Mouse (Mus musculus): ENCODE data around the gene Tmem135. TPM values are rescaled to one million over a fixed set of nuclear protein-coding genes. Genes with fewer than 3 reads are reported as not detected.

Gene Tmem135
- total RNA-seq, 2 experiments from 2014 or later, result 13.1 to 21.6 TPM

DNA sequence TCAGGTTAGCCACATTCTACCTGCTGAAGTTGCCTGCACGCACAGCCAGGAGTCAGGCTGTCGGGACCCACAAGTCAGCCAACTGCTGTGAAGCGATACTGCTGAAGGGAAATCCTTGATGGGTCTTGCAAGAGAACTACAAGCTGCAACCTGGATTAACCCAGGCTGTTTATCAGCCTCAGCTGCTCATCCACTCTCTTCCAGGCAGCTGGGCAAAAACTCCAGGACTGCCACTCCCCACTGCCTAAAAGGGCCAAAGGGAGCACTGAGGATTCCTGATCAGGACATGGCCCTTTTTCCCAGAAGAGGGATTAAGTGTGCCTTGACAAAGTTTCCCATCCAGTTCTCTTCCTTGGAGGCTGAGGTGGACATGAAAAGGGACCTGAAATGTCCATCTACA lies 15.0 kb downstream of the Tmem135 start:
- peak; percentile 23 for DNase-seq

DNA sequence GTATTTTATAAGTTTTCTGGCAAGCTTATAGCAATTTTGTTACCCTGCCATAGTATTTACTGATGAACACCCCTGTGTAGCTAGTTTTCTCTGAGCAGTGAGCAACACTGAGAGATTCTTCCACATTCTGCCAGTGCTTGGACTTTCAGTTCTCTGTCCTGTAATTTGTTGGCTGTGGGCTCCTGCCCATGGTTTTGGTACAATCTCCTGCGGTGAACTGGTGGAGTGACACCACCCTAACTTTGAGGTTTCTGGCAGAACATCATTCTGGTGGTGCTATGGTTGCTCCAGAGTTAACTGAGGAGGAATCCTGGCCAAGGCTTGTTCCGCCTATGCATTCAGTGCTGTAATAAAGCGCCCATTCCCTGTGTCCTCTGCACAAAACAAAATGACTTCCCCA lies 21.1 kb downstream of the Tmem135 start:
- DNase-seq, result no peak

DNA sequence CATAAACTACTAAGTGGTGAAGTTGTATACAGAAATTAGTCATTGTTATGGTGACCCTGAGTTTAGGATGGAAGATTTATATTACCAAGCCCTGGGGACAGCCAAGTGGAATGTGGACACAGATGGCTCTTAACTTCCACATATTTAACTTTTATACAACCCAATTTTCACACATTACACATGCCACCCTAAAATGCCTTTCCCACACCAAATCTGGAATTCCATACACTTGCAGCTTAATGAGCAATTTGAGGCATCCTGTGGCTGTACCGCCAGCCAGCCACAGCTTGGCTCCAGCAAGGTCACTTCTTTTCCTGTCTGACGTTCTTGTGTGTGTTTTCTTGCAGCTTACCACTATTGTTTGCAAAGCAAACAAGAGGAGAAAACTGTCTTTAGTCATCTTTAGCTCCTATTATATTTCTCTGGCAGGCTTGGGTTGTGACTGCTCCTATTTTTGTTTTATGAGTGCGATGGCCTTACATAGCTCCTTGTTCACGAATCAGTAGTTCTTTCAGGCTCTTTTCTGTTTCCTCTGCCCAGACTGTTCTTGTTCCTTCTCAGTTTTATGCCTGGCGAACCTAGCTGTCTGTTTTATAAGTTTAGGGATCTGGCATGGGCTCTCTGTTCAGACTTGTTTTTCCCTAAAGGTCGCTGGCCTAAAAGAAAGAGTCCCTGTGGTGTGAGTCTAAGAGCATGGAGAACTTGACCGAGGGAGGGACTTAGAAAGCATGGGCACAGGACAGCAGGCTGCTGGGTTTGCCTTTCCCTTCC lies 22.9 kb downstream of the Tmem135 start:
- no peak for DNase-seq

DNA sequence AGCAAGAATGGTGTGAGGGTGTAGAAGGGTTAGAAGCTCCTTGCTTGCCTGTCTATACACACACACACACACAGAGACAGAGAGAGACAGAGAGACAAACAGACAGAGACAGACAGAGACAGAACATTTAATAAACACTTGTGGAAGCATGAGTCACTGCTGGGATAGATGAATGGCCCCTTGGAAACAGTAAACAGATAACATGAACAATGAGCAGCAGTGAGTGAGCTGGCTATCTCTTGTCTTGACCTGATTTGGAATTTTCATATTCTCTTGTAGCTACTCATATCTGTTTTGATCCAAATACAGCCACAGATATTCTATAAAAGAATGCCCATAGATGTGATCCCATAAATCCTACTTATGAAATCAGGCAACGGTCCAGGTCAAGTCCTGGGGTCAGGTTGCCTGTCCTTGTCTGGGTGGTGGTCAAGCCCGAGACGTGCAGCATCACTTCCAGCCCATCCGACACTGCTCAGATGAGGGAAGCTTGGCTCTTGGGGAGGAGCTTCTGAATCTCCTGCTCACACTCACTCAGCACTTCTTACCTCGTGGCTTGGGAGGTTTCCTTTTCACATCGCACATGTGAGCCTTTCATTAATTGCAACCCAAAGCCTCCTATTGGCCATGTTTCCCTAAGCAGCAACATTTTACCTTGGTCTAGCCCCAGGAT lies 32.3 kb downstream of the Tmem135 start:
- DNase-seq, result no peak

DNA sequence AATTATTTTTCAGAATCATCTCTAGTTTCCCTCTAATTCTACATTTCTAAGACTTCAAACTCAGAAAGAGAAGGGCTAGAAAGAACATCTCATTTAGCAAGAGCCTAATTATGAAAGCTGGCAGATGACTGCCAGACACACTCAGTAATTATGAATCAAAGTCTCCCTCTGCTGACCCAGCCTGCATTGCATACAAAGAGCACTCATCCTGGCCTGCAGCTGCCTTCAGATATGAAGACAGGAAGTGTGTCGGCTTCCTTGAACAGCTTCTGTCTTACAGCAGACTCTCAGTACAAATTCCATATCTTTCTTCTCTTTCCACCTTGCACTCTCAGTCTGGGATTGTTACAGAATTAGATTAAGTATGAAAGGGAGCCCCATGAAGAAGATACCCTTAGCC lies 33.1 kb downstream of the Tmem135 start:
- peak; percentile 14 for DNase-seq

DNA sequence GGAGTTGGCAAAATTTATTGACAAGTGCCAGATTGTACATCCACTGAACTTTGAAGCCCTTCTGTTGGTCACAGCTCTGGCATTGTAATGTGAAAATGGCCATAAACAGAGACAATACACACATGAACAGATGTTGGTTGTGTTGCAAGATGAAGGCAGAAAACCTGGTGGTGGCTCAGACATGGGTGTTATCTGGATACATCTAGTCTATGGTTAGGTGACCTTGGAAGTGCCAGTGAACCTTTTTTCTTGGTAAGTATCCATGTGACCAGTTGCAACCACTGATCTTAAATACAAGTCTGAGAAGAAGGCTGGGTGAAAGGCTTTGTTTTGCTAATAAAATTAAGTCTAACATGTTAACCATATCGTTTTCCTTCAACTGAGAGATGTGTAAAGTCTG lies 33.9 kb downstream of the Tmem135 start:
- no peak for DNase-seq

DNA sequence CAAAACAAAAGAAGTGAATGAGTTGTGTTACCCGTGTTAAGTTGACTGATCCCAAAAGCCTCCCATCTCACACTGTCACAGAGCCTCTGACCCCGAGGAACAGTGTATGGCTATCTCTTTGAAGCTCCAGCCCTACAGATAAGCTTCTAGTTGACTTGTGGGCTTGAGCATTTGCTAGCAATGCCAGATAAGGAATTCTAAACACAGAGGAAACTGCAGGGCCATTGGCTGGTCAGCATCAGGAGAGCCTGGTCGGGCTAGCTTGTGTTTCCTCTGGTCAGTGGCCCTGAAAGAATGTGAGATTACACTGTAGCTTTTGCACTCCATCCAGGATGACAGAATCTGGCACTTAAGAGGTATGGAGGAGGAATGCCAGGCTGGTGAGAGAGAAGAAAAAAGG lies 36.4 kb downstream of the Tmem135 start:
- DNase-seq, result no peak

DNA sequence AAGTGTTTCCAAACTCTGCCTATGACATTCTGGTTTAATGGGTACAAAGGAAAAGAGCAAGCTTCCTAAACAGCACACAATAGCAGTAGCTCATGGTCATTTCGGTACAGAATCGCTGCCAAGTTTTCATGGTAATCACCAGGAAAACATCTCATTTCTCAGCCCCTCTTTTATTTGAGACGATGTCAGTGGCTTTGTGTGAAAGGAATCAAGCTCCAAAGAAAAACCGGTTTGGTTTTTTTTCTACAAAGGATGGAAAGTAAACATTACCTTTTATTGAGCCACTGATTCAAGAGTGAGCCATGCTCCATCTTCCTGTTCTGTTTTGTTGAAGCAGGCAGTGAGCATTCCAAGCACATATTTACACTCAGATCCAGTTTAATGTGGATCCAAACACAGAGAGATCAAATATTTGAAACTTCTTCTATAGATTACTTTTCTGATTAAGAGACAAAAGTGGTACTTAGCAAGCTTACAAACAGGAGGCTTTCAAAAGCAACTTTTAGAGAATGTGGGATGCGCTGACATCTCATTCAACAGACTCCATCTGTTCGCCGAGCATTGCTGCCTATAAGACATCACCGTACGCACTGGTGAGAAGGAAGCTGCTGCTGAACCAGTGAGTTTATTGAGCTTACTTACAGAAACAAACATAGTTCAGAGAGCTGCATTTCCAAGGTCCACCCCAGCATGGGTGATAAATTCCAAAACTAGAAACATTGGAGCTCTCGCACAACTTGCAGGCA lies 38.7 kb downstream of the Tmem135 start:
- no peak for DNase-seq

DNA sequence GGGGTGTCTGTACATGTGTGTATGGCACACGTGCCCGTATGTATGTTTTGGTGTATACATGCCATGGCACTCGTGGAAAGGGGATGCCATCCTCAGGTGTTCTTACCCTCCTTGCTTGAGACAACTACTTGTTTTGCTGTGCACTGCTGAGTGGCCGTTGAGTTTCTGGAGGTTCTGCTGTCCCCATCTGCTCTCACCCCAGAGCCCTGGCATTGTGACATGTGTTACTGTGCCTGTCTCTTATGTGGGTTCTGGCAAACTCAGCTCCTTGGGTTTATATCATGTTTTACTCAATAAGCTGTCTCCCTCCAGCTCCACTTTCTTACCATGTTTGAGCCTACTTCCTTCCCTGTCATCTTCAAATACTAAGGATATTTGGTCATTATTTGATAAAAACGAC lies 40.0 kb downstream of the Tmem135 start:
- no peak for DNase-seq

DNA sequence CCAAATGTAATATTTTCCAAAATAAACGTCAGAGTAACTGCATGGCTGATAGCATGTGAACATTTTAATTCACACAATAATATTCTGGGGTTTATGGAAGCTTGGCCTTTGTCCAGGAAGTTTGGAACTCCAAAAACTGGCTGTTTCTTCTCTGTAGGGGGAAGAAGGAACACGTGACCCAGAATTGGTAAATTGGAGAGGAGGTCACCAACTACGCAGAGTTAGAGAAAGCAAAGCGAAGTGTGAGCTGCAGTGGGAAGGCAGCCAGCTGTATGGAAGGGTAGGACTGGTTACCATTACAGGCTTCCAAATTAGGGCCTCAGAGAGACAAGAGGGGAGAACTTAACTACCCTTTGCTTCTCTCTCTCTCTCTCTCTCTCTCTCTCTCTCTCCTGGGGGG lies 47.7 kb downstream of the Tmem135 start:
- DNase-seq, result no peak

DNA sequence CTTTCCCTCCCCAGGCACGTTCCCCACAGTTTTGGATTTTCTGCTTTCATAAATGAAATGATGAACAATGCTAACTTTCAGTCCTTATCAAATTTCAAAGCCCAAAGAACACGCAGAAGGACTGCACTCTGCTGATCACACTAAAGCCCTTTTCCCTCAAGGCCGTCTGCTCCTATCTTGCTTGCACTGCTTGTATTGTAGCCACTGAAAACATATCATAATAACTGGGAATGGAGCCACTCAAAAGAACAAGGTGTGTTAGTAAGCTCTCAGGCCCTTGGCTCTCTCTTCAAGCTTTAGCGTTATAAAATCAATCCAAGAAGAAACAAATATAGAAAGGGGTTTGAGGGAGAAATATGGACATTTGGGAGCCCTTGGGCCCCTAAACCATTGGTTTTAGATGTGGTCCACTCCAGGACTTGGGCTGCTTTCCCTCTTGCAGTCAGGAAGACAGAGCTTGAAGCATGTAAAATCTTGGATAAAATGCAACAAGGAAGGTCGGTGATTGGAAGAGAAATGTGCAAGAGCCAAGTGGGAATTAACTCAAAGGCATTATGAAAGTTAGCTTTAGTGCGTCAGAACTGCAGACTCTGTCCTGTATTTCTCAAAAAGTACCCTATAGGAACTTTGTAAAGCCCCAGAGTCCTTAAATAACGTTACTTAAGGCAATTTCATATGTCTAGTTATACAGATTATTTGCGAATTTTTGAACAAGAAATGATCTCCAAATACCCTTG lies 48.3 kb downstream of the Tmem135 start:
- no peak for DNase-seq

DNA sequence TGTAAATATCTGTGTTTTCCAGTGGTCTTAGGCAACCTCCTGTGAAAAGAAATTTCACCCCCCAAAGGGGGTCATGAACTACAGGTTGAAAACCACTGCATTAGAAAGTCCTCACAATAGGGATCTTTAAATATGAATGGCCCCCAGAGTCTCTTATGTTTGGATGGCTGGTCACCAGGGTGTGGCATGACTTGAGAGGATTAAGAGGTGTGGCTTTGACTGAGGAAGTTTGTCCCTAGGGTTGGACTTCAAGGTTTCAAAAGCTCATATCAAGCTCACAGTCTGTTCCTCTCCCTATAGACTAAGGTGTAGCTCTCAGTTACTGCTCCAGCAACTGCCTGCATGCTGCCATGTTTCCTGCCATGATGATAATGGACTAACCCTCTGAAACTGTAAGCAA lies 62.0 kb downstream of the Tmem135 start:
- DNase-seq, result no peak

DNA sequence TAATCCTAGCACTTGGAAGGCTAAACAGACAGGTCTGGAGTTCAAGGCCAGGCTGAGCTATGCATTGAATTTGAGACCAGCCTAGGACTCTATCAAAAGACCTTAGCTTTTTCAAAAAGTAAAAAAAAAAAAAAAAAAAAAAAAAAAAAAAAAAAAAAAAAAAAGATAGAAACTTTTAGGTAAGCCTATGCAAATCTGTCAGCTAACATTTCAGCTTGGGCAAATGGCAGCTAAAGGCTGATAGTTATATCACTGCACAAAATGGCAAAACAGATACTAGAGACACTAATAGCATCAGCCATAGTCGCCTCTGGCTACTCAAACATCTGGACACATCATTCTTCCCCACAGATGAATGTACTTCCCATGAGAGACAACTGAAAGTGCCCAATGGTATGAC lies 64.2 kb downstream of the Tmem135 start:
- DNase-seq, result no peak

DNA sequence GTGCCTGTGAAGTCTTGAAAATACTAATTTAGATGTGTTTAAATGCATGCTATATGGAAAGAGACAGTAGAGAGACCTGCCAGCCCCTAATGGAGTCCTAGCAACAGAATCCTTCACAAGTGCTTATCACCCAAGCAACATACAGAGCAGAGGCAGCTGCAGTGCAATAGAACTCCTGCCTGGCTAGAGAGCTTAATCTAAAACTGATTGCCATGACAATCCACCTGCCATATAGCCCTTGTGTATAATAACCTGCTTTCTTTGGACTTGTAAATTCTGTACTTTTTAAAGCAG lies 64.9 kb downstream of the Tmem135 start:
- DNase-seq, result no peak

DNA sequence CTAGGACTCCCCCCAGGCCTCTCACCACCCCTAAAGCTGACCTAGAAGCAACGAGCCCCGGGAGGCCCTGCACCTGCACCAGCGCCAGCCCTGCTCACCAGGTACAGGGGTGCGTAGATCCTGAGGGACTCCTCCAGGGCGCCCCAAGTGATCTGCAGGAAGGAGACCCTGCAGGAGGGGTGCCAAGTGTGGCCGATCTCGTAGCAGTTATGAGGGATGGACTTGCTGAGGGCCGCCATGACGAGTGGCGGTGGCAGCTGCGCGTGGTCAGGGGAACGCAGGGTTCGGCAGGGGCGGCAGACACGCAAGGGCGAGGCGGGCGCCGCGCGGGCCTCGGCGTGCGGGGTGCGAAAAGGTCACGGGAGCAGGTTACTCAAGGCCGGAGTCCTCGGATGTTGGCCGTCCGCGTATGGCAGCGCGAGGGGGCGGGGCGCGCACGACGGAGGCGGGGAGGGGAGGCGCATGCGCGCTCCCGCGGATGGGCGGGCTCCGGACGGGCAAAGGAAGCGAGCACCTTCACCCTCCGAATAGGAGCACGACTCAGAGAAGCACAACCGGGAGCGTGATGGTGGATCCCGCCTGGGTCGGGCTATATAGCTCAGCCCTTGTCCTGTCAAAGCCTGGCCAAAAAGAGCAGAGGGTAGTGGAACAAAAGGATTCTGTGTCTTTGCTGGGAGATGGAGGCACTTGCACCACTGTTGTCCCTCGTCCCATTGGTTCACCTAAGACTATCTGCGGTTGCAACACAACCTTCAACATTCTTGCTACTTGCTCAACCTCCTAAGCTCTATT lies 65.5 kb downstream of the Tmem135 start:
- DNase-seq, result peak; percentile 93

DNA sequence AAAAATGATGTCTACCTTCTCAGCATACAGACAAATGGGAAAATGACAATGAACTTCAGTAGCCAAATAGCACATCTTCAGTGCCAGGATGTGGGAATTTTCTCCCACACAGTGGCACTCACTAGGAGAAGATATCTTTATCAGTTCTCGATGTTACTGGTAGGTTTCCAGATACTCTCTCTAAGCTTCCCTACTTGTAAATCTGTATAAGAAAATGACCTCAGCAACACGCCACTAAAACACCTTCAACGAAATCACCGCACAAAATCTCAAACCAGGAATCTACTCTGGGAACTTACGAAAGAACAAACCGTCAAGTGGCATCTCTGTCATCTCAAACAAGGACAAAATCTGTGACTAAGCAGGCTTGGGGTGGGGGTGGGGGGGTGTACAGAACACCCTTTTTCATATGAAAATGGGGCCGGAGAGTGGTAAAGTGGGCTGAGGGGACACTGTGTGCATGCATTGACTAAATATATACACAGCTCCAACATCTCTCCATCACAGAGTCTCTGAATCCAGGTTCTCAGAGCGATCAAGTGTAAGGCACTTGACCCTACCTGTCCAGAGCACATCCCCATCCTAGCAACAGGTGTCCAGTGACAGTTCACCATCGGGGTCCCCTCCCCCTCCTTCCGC lies 66.2 kb downstream of the Tmem135 start:
- DNase-seq, result no peak

DNA sequence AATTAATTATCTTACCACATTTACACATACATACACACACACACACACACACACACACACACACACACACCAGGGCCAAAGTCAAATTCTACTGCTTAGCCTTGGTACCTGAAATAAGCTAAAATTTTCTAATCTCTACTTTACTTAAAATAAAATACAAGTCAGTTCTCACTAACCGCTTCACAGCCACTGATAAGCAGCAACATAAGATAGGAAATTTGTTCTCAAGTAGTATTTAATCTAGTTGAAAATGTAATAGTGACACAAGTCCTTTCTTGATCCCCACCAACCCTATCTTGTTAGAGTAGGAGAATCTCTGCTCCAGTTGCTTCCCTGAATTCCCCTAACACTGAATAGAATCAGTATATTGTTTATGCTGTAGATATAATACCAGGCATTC lies 67.6 kb downstream of the Tmem135 start:
- DNase-seq, result no peak

DNA sequence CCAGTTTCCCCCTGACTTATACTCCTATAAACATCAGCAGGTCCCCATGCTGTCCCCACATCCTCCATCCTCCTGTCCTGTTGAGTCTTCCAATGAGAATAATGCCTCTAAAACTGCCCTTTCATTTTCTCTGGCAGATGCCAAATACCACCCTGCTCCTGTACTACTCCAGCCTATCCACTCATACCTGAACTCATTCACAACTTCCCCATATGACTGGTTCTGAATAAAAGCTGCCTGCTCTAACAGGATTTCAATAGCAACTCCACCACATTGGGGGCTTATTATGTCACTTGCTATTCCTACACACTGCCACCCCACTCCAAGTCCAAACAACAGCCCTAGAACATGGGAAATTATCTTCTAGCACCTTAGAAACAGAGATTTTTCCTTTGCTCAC lies 68.7 kb downstream of the Tmem135 start:
- DNase-seq, result no peak

DNA sequence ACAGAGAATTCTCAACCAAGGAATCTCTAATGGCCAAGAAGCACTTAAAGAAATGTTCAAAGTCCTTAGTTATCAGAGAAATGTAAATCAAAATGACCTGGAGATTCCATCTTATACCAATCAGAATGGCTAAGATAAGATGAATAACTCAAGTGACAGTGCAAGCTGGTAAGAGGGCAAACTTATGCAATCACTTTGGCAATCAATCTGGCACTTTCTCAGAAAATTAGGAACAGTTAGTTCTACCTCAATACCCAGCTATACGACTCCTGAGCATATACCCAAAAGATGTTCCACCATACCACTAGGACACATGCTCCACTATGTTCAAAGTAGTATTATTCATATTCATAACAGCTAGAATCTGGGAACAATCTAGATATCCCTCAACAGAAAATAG lies 74.1 kb downstream of the Tmem135 start:
- DNase-seq, result no peak

DNA sequence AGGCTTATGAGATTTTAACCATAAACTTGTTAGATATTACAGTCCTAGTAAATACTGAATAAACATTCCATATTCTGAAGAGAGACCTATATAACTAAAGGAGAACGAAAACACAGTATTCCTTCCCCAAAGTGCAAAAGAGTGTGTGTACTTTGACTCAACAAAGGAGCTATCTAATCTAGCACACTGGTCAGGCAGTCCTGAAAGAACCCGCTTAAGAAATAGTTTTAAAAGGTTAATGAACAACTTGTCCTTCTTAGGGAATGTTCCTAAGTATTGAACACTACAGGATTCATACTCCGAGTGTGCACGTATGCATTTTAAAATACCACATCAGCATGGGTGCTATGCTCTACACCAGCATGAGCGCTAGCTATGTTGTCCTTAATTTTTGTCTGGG lies 76.3 kb downstream of the Tmem135 start:
- no peak for DNase-seq

DNA sequence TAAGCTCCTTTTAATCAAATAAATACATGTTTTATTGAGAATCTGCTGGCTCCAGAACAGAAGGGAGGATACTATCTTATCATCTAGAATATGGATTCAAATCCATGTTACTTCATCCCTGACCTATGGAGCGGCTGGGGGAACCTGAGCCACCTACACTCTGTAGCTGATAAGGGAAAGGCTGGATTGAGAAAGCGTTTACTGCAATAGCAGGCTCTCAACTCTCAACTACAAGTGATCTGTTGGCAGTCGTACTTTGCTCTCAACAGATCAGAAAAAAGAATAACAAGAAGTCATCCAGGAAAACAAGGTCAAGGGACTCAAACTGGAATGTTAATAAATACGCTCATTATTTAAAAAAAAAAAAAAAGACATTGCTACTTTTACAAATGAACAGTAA lies 77.3 kb downstream of the Tmem135 start:
- no peak for DNase-seq

DNA sequence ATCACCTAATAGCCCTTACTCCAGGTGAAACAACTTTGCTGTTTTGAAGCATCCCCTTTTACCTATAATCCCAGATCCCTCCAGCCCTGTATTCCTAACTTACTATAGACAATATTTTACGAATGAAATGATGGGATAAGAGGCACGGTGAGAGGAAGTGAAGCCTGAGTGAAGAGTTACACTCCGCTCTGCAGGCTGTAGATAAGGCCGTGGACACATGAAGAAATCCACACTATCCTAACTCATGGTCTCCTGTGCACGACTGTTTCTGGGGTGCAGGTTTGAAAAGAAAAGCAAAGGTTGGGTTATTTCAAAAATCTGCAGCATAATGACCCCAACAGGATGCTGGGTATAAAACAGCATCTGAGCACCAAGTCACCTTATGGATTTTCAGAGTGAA lies 77.8 kb downstream of the Tmem135 start:
- no peak for DNase-seq

All from gastrocnemius, postnatal 25 days (tissue).